Mouse (Mus musculus): Measurements from ENCODE around the gene Cpne1. TPM values are rescaled to one million over a fixed set of nuclear protein-coding genes. Genes with fewer than 3 reads are reported as not detected.

Gene Cpne1
- total RNA-seq (2023) = 10 to 100 TPM; 80.8 to 84.7 TPM

GRCm38 (mm10) chr2:156111358-156112079 is at the start of gene Cpne1, which contains the start of gene Rbm12:
TSS of gene Cpne1 (minus strand) at chr2:156111965.
TSS of gene Rbm12 (minus strand) at chr2:156111978.

GRCm38 (mm10) chr2:156143953-156144724 is 32.4 kb upstream of the Cpne1 start, which contains the start of the genes Romo1 and Nfs1:
TSS of gene Romo1 (plus strand) at chr2:156144039.
TSS of gene Nfs1 (minus strand) at chr2:156144186.

GRCm38 (mm10) chr2:156126992-156127391 is 15.2 kb upstream of the Cpne1 start, which contains the start of gene Gm28036:
TSS of gene Gm28036 (minus strand) at chr2:156127092.

GRCm38 (mm10) chr2:156065099-156066041 is 46.4 kb downstream of the Cpne1 start, which contains the start of gene Spag4:
TSS of gene Spag4 (plus strand) at chr2:156065175.

GRCm38 (mm10) chr2:156052816-156053215 is 58.9 kb downstream of the Cpne1 start, which contains the start of gene Fer1l4:
TSS of gene Fer1l4 (minus strand) at chr2:156052947.

Other genes with a start within 250 kb of the Cpne1 start
- gene Uqcc1, start 181.7 kb downstream of the Cpne1 start, total RNA-seq (2023) = 10 to 100 TPM; 11.3 to 12.6 TPM
- not detected for gene Gm15557, start 171.2 kb downstream of the Cpne1 start, total RNA-seq (2023)
- not detected for gene Gdf5, start 166.6 kb downstream of the Cpne1 start, total RNA-seq (2023)
- gene Cep250, start 155.5 kb downstream of the Cpne1 start, total RNA-seq (2023) = 10 to 100 TPM; 56.6 to 70.4 TPM
- gene 6430550D23Rik, start 104.0 kb downstream of the Cpne1 start, total RNA-seq (2023) = under 1 TPM; 0.20 to 0.40 TPM
- 10 to 100 TPM; 64.3 to 65.9 TPM for gene Ergic3, start 103.9 kb downstream of the Cpne1 start, total RNA-seq (2023)
- gene Fer1l4, start 59.0 kb downstream of the Cpne1 start, total RNA-seq (2023) = not detected
- 1 to 10 TPM; 1.1 to 1.3 TPM for gene Spag4, start 46.8 kb downstream of the Cpne1 start, total RNA-seq (2023)
- 10 to 100 TPM; 27.6 to 30.1 TPM for gene Rbm12, start within 50 bp of the Cpne1 start, total RNA-seq (2023)
- gene Gm28036, start 15.1 kb upstream of the Cpne1 start, total RNA-seq (2023) = 10 to 100 TPM in 1 of 2 experiments, 1 to 10 TPM in 1; 9.9 to 13.4 TPM
- 10 to 100 TPM; 51.6 to 55.7 TPM for gene Romo1, start 32.1 kb upstream of the Cpne1 start, total RNA-seq (2023)
- gene Nfs1, start 32.2 kb upstream of the Cpne1 start, total RNA-seq (2023) = 10 to 100 TPM; 15.4 to 16.6 TPM
- 1,000 to 10,000 TPM; 1,069 to 1,095 TPM for gene Rbm39, start 68.3 kb upstream of the Cpne1 start, total RNA-seq (2023)
- gene Phf20, start 84.5 kb upstream of the Cpne1 start, total RNA-seq (2023) = 10 to 100 TPM; 20.3 to 30.4 TPM
- gene Cnbd2, start 200.3 kb upstream of the Cpne1 start, total RNA-seq (2023) = 1 to 10 TPM; 4.9 to 9.4 TPM
- gene Scand1, start 200.7 kb upstream of the Cpne1 start, total RNA-seq (2023) = 100 to 1,000 TPM; 136 to 141 TPM